Mouse (Mus musculus) gastrocnemius, postnatal 10 days (tissue): ENCODE measurements around the gene Pptc7. TPM values are rescaled to one million over a fixed set of nuclear protein-coding genes. Genes with fewer than 3 reads are reported as not detected.
A peak's percentile ranks its signal among the peaks of the same experiment; 100 is the strongest.
"Not testable (repeated sequence)": the region's sequence is repeated elsewhere in the genome, so short reads cannot be mapped to it uniquely, and the experiment has no call there.

Experiments used
- DNase-seq: peaks from one replicate; pipeline ENCODE4 v3.0.0; 2021; ENCODE audit warnings: mixed read lengths
- total RNA-seq, 2 experiments: library from RNA; stranded (reverse); gene quantifications; 2 replicates each; pipeline ENCODE4 v1.2.3; 2021

Gene Pptc7
- total RNA-seq, 2 experiments from 2014 or later: 30.0 to 36.1 TPM

GRCm38 (mm10) chr5:122300071-122300518 is 15.9 kb downstream of the Pptc7 start:
- DNase-seq: no peak

GRCm38 (mm10) chr5:122302810-122303745 is 18.9 kb downstream of the Pptc7 start:
- no peak for DNase-seq

GRCm38 (mm10) chr5:122303937-122304336 is 19.8 kb downstream of the Pptc7 start:
- DNase-seq: no peak

- no peak for DNase-seq
Observed at GRCm38 (mm10) chr5:122304541-122304940, 20.4 kb downstream of the Pptc7 start.

GRCm38 (mm10) chr5:122305472-122305871 is 21.3 kb downstream of the Pptc7 start:
- no peak for DNase-seq

GRCm38 (mm10) chr5:122306536-122306935 is 22.4 kb downstream of the Pptc7 start:
- no peak for DNase-seq

GRCm38 (mm10) chr5:122310699-122311098 is 26.5 kb downstream of the Pptc7 start:
- DNase-seq: no peak

GRCm38 (mm10) chr5:122311692-122312091 is 27.5 kb downstream of the Pptc7 start:
- no peak for DNase-seq

GRCm38 (mm10) chr5:122312346-122312745 is 28.2 kb downstream of the Pptc7 start:
- no peak for DNase-seq

GRCm38 (mm10) chr5:122312942-122313684 is 28.9 kb downstream of the Pptc7 start:
- DNase-seq: no peak

GRCm38 (mm10) chr5:122314966-122315667 is 31.0 kb downstream of the Pptc7 start:
- DNase-seq: peak; percentile 91

GRCm38 (mm10) chr5:122317329-122318045 is 33.3 kb downstream of the Pptc7 start:
- DNase-seq: peak; percentile 49

GRCm38 (mm10) chr5:122318100-122318499 is 33.9 kb downstream of the Pptc7 start:
- DNase-seq: no peak

GRCm38 (mm10) chr5:122318976-122319375 is 34.8 kb downstream of the Pptc7 start:
- not testable (repeated sequence) for DNase-seq

GRCm38 (mm10) chr5:122319474-122320204 is 35.5 kb downstream of the Pptc7 start:
- DNase-seq: no peak

GRCm38 (mm10) chr5:122320205-122320781 is 36.1 kb downstream of the Pptc7 start:
- no peak for DNase-seq

GRCm38 (mm10) chr5:122323523-122323922 is 39.4 kb downstream of the Pptc7 start:
- no peak for DNase-seq

- no peak for DNase-seq
Observed at GRCm38 (mm10) chr5:122324608-122325431, 40.7 kb downstream of the Pptc7 start.

- no peak for DNase-seq
Observed at GRCm38 (mm10) chr5:122325477-122325876, 41.3 kb downstream of the Pptc7 start.

GRCm38 (mm10) chr5:122327283-122327682 is 43.1 kb downstream of the Pptc7 start:
- DNase-seq: no peak
